Mouse (Mus musculus): ENCODE measurements around the gene Upf3b. TPM values are rescaled to one million over a fixed set of nuclear protein-coding genes. Genes with fewer than 3 reads are reported as not detected.
"Not testable (repeated sequence)": the region's sequence is repeated elsewhere in the genome, so short reads cannot be mapped to it uniquely, and the experiment has no call there.

The Upf3b gene
- polyA plus RNA-seq, 1 experiment from 2014 or later: 17.4 TPM

- 74% methylated on average over 2 of the region's 2 CpGs for WGBS
- ATAC-seq (ENCODE audit: low FRiP score, low read depth): no peak
- no peak overlapping the region for H3K27ac ChIP-seq
These were observed 6.3 kb downstream of the Upf3b start for GRCm38 (mm10) chrX:37103826-37104225.

GRCm38 (mm10) chrX:37098681-37099080, 11.4 kb downstream of the Upf3b start:
- no peak for ATAC-seq (ENCODE audit: low FRiP score, low read depth)
- no peak overlapping the region for H3K4me2 ChIP-seq (replicated peaks)
- no peak overlapping the region for H3K4me3 ChIP-seq
- H3K36me3 ChIP-seq: peaks cover 8% of the 10 kb centered on the region; the same call in 1 of the 2 replicates
- 94% methylated on average over 3 of the region's 3 CpGs for WGBS
- no peaks in the 10 kb centered on the region for H3K4me1 ChIP-seq
- no peaks in the 10 kb centered on the region for H3K9me3 ChIP-seq
- no peak overlapping the region for H3K27ac ChIP-seq
- H3K27me3 ChIP-seq: no peaks in the 10 kb centered on the region
- no peak overlapping the region for H3K9ac ChIP-seq

More at GRCm38 (mm10) chrX:37103826-37104225, 6.3 kb downstream of the Upf3b start:
- Histone ChIP-seq H3K4me2 (replicated peaks) (no peak overlapping the region), H3K27me3 (no peaks in the 10 kb centered on the region), H3K9me3 (no peaks in the 10 kb centered on the region), H3K36me3 (peaks cover 8% of the 10 kb centered on the region), H3K4me1 (no peaks in the 10 kb centered on the region), H3K4me3 (no peak overlapping the region), H3K9ac (no peak overlapping the region)

- no peaks in the 10 kb centered on the region for H3K9me3 ChIP-seq
- H3K9ac ChIP-seq: no peak overlapping the region
- H3K27ac ChIP-seq: no peak overlapping the region
- H3K27me3 ChIP-seq: no peaks in the 10 kb centered on the region
- WGBS: 88% methylated on average over 11 of the region's 11 CpGs
- peaks cover 8% of the 10 kb centered on the region; the same call in 1 of the 2 replicates for H3K36me3 ChIP-seq
- H3K4me2 ChIP-seq (replicated peaks): no peak overlapping the region
- no peak for ATAC-seq (ENCODE audit: low FRiP score, low read depth)
- H3K4me1 ChIP-seq: no peaks in the 10 kb centered on the region
- no peak overlapping the region for H3K4me3 ChIP-seq
These were observed 14.9 kb downstream of the Upf3b start for GRCm38 (mm10) chrX:37095106-37095768.

- Histone ChIP-seq H3K4me2 (replicated peaks) (no peak overlapping the region), H3K4me3 (no peak overlapping the region), H3K27me3 (no peaks in the 10 kb centered on the region), H3K36me3 (peaks cover 8% of the 10 kb centered on the region; the same call in 1 of the 2 replicates), H3K9me3 (no peaks in the 10 kb centered on the region), H3K27ac (no peak overlapping the region), H3K4me1 (no peaks in the 10 kb centered on the region), H3K9ac (no peak overlapping the region)
- ATAC-seq (ENCODE audit: low FRiP score, low read depth): no peak
- WGBS: 90% methylated on average over 3 of the region's 3 CpGs
These were observed 18.7 kb downstream of the Upf3b start for GRCm38 (mm10) chrX:37091457-37091856.

- Histone ChIP-seq H3K27me3 (no peaks in the 10 kb centered on the region), H3K36me3 (peaks cover 5% of the 10 kb centered on the region; the same call in 1 of the 2 replicates), H3K4me3 (no peak overlapping the region), H3K4me2 (replicated peaks) (no peak overlapping the region), H3K4me1 (no peaks in the 10 kb centered on the region), H3K9me3 (no peaks in the 10 kb centered on the region), H3K9ac (no peak overlapping the region), H3K27ac (no peak overlapping the region)
- WGBS: 80% methylated on average over 1 of the region's 1 CpGs
- no peak for ATAC-seq (ENCODE audit: low FRiP score, low read depth)
These were observed 21.3 kb downstream of the Upf3b start for GRCm38 (mm10) chrX:37088778-37089177.

- Histone ChIP-seq H3K4me1 (peaks cover 9% of the 10 kb centered on the region), H3K9me3 (no peaks in the 10 kb centered on the region), H3K36me3 (peaks cover 22% of the 10 kb centered on the region), H3K9ac (no peak overlapping the region), H3K27ac (no peak overlapping the region), H3K4me2 (replicated peaks) (peak overlapping the region; percentile 59), H3K27me3 (no peaks in the 10 kb centered on the region), H3K4me3 (peak overlapping the region; percentile 58)
- WGBS: 22% methylated on average over 9 of the region's 9 CpGs
- no peak for ATAC-seq (ENCODE audit: low FRiP score, low read depth)
These were observed 24.5 kb downstream of the Upf3b start for GRCm38 (mm10) chrX:37085665-37086064.

- Histone ChIP-seq H3K36me3 (peaks cover 22% of the 10 kb centered on the region), H3K9ac (peak within 1 kb of the TSS; percentile 81), H3K9me3 (no peaks in the 10 kb centered on the region), H3K27me3 (no peaks in the 10 kb centered on the region), H3K4me3 (peak within 1 kb of the TSS; percentile 58), H3K27ac (peak within 1 kb of the TSS; percentile 81), H3K4me1 (peaks cover 9% of the 10 kb centered on the region), H3K4me2 (replicated peaks) (peak within 1 kb of the TSS; percentile 70)
- ATAC-seq (ENCODE audit: low FRiP score, low read depth): peak; percentile 91
- 13% methylated on average over 38 of the region's 38 CpGs for WGBS
These were observed 25.0 kb downstream of the Upf3b start, which contains the start of gene Rpl39 for GRCm38 (mm10) chrX:37084927-37085660. TSS of gene Rpl39 (minus strand) at chrX:37085402.

GRCm38 (mm10) chrX:37084318-37084926, 25.7 kb downstream of the Upf3b start:
- Histone ChIP-seq H3K27me3 (no peaks in the 10 kb centered on the region), H3K4me2 (replicated peaks) (peak overlapping the region; percentile 70), H3K4me1 (peaks cover 9% of the 10 kb centered on the region), H3K4me3 (peak overlapping the region; percentile 58), H3K9me3 (no peaks in the 10 kb centered on the region), H3K9ac (peak overlapping the region; percentile 81), H3K36me3 (peaks cover 22% of the 10 kb centered on the region), H3K27ac (peak overlapping the region; percentile 81)
- peak; percentile 25; the same call in 1 of the 2 replicates for ATAC-seq (ENCODE audit: low FRiP score, low read depth)
- 16% methylated on average over 19 of the region's 19 CpGs for WGBS

- peaks cover 9% of the 10 kb centered on the region for H3K4me1 ChIP-seq
- H3K9ac ChIP-seq: no peak overlapping the region
- no peak for ATAC-seq (ENCODE audit: low FRiP score, low read depth)
- no peaks in the 10 kb centered on the region for H3K9me3 ChIP-seq
- H3K4me3 ChIP-seq: no peak overlapping the region
- no peaks in the 10 kb centered on the region for H3K27me3 ChIP-seq
- H3K4me2 ChIP-seq (replicated peaks): no peak overlapping the region
- 54% methylated on average over 6 of the region's 6 CpGs for WGBS
- no peak overlapping the region for H3K27ac ChIP-seq
- H3K36me3 ChIP-seq: peaks cover 22% of the 10 kb centered on the region
These were observed 28.9 kb downstream of the Upf3b start for GRCm38 (mm10) chrX:37081194-37081593.

GRCm38 (mm10) chrX:37080345-37080744, 29.8 kb downstream of the Upf3b start:
- peaks cover 22% of the 10 kb centered on the region for H3K36me3 ChIP-seq
- H3K27me3 ChIP-seq; H3K4me3 ChIP-seq; H3K27ac ChIP-seq; H3K9me3 ChIP-seq; H3K4me2 ChIP-seq (replicated peaks); H3K9ac ChIP-seq; H3K4me1 ChIP-seq; ATAC-seq (ENCODE audit: low FRiP score, low read depth): not testable (repeated sequence)
- 59% methylated on average over 4 of the region's 4 CpGs for WGBS

- no peak for ATAC-seq (ENCODE audit: low FRiP score, low read depth)
- no peak overlapping the region for H3K27ac ChIP-seq
- H3K4me3 ChIP-seq: no peak overlapping the region
- WGBS: 77% methylated on average over 8 of the region's 8 CpGs
- H3K36me3 ChIP-seq: peaks cover 6% of the 10 kb centered on the region
- H3K27me3 ChIP-seq: no peaks in the 10 kb centered on the region
- no peak overlapping the region for H3K4me2 ChIP-seq (replicated peaks)
- no peaks in the 10 kb centered on the region for H3K4me1 ChIP-seq
- no peak overlapping the region for H3K9ac ChIP-seq
- H3K9me3 ChIP-seq: no peaks in the 10 kb centered on the region
These were observed 33.5 kb downstream of the Upf3b start for GRCm38 (mm10) chrX:37076651-37077050.

- no peak overlapping the region for H3K27ac ChIP-seq
- ATAC-seq (ENCODE audit: low FRiP score, low read depth): no peak
- no peaks in the 10 kb centered on the region for H3K36me3 ChIP-seq
- no peak overlapping the region for H3K4me3 ChIP-seq
- H3K9me3 ChIP-seq: no peaks in the 10 kb centered on the region
- WGBS: 33% methylated on average over 9 of the region's 9 CpGs
- H3K9ac ChIP-seq: no peak overlapping the region
- H3K27me3 ChIP-seq: no peaks in the 10 kb centered on the region
- H3K4me1 ChIP-seq: no peaks in the 10 kb centered on the region
- H3K4me2 ChIP-seq (replicated peaks): no peak overlapping the region
These were observed 35.7 kb downstream of the Upf3b start for GRCm38 (mm10) chrX:37074262-37074892.

Data from limb, embryonic 13.5 days (tissue).